Mouse (Mus musculus) hindbrain, embryonic 11.5 days (tissue): ENCODE measurements around the gene Cyp2b19. TPM values are rescaled to one million over a fixed set of nuclear protein-coding genes. Genes with fewer than 3 reads are reported as not detected.

Experiments used
- ATAC-seq: fragments of 200-750 bp; cut with Nextera tagmentation; 2 replicates; pipeline ENCODE4 v1.8.0; 2017; ENCODE audit warnings: mild to moderate bottlenecking, moderate TSS enrichment, moderate library complexity; ENCODE audit not compliant: low FRiP score
- DNase-seq: peaks from one replicate; pipeline ENCODE4 v3.0.0-alpha.2; 2015; ENCODE audit warnings: low spot score
- H3K27ac ChIP-seq: fragments of 300-500 bp; sonication (generic); 2 replicates; pipeline ENCODE4 v1.5.1; 2014; ENCODE audit warnings: mild to moderate bottlenecking, low read depth, low read length
- H3K27me3 ChIP-seq: fragments of 300-500 bp; sonication (generic); 2 replicates; pipeline ENCODE4 v1.6.1; 2014; ENCODE audit warnings: mild to moderate bottlenecking, low read length, moderate library complexity, mixed read lengths; ENCODE audit not compliant: control insufficient read depth, insufficient read depth
- H3K36me3 ChIP-seq: fragments of 300-500 bp; sonication (generic); 2 replicates; pipeline ENCODE4 v1.6.1; 2014; ENCODE audit warnings: mild to moderate bottlenecking, low read length, moderate library complexity, mixed read lengths; ENCODE audit not compliant: control insufficient read depth, insufficient read depth
- H3K4me1 ChIP-seq: fragments of 300-500 bp; sonication (generic); replicated peaks from 2 replicates; pipeline ENCODE4 v1.6.1; 2014; ENCODE audit warnings: low read length, mixed read lengths; ENCODE audit not compliant: control insufficient read depth, insufficient read depth
- H3K4me2 ChIP-seq: fragments of 300-500 bp; sonication (generic); replicated peaks from 2 replicates; pipeline ENCODE4 v1.6.1; 2014; ENCODE audit warnings: mild to moderate bottlenecking, low read depth, low read length
- H3K4me3 ChIP-seq: fragments of 300-500 bp; sonication (generic); 2 replicates; pipeline ENCODE4 v1.5.1; 2014; ENCODE audit warnings: low read depth, low read length
- H3K9ac ChIP-seq: fragments of 300-500 bp; sonication (generic); 2 replicates; pipeline ENCODE4 v1.6.1; 2014; ENCODE audit warnings: low read depth, low read length
- H3K9me3 ChIP-seq: fragments of 300-500 bp; sonication (generic); 2 replicates; pipeline ENCODE4 v1.6.1; 2016; ENCODE audit warnings: low read length; ENCODE audit not compliant: control insufficient read depth
- WGBS: fragments of 180-500 bp; shearing (Covaris S2); extraction: QIAGEN DNeasy Blood & Tissue Kit; methylation state at CpG from one replicate; pipeline ENCODE4 v1.1.7; 2014; 5-methylcytosine and 5-hydroxymethylcytosine counted together
- polyA plus RNA-seq: library from polyadenylated mRNA; unstranded; fragments of >200 nt; fragmentation: Nextera tagmentation; extraction: Ambion mirVana; gene quantifications from 2 replicates; pipeline ENCODE4 v1.2.1, GENCODE M21; 2014

The Cyp2b19 gene
- polyA plus RNA-seq, 1 experiment from 2014 or later: 0.09 TPM

- no peak for ATAC-seq
- Histone ChIP-seq H3K4me3 (no peak overlapping the region), H3K27ac (no peak overlapping the region), H3K27me3 (no peaks in the 10 kb centered on the region), H3K4me2 (no peak overlapping the region), H3K9ac (no peak overlapping the region), H3K36me3 (no peaks in the 10 kb centered on the region), H3K4me1 (no peaks in the 10 kb centered on the region), H3K9me3 (no peaks in the 10 kb centered on the region)
- no peak for DNase-seq
Measured at GRCm38 (mm10) chr7:26800104-26800503, 43.2 kb downstream of the Cyp2b19 start.

- WGBS: 85% methylated on average over 1 of the region's 1 CpGs
- Histone ChIP-seq H3K4me3 (no peak overlapping the region), H3K9ac (no peak overlapping the region), H3K36me3 (no peaks in the 10 kb centered on the region), H3K9me3 (no peaks in the 10 kb centered on the region), H3K27ac (no peak overlapping the region), H3K4me1 (no peaks in the 10 kb centered on the region), H3K27me3 (no peaks in the 10 kb centered on the region), H3K4me2 (no peak overlapping the region)
- ATAC-seq: no peak
- no peak for DNase-seq
Measured at GRCm38 (mm10) chr7:26800996-26801395, 44.1 kb downstream of the Cyp2b19 start.

- 92% methylated on average over 2 of the region's 2 CpGs for WGBS
- Histone ChIP-seq H3K9ac (no peak within 1 kb of the TSS), H3K27ac (no peak within 1 kb of the TSS), H3K36me3 (no peaks in the 10 kb centered on the region), H3K4me3 (no peak within 1 kb of the TSS), H3K9me3 (no peaks in the 10 kb centered on the region), H3K4me1 (no peaks in the 10 kb centered on the region), H3K27me3 (no peaks in the 10 kb centered on the region), H3K4me2 (no peak within 1 kb of the TSS)
- ATAC-seq (no peak), DNase-seq (no peak)
Measured at GRCm38 (mm10) chr7:26808592-26808991, 51.6 kb downstream of the Cyp2b19 start, which contains the start of gene Cyp2g1. Cyp2g1 (plus strand) TSS chr7:26808892.

Other genes with a start within 250 kb of the Cyp2b19 start
- not detected in 2 replicates for gene Nlrp9a, start 222.1 kb upstream of the Cyp2b19 start, polyA plus RNA-seq
- not detected in 2 replicates for gene Vmn1r185, start 138.7 kb upstream of the Cyp2b19 start, polyA plus RNA-seq
- not detected in 2 replicates for gene Cyp2b23, start 70.7 kb upstream of the Cyp2b19 start, polyA plus RNA-seq
- not detected in 2 replicates for gene Cyp2g1, start 51.8 kb downstream of the Cyp2b19 start, polyA plus RNA-seq
- gene Cyp2a5, start 78.2 kb downstream of the Cyp2b19 start, polyA plus RNA-seq: 0.27 and 0.60 TPM in 2 replicates
- gene Cyp2a22, start 182.2 kb downstream of the Cyp2b19 start, polyA plus RNA-seq: not detected in 2 replicates